Mouse (Mus musculus) heart, embryonic 14.5 days (tissue): ENCODE measurements around the gene 1700011L22Rik. TPM values are rescaled to one million over a fixed set of nuclear protein-coding genes. Genes with fewer than 3 reads are reported as not detected.

Experiments used
- ATAC-seq: fragments of 200-750 bp; cut with Nextera tagmentation; 2 replicates; pipeline ENCODE4 v1.8.0; 2017; ENCODE audit warnings: low read depth, moderate TSS enrichment; ENCODE audit not compliant: insufficient number of reproducible peaks, insufficient read depth, low FRiP score
- H3K27ac ChIP-seq, 2 experiments: fragments of 200-500 bp in 1 of 2; fragments of 300-500 bp in 1 of 2; sonication (generic) in 1 of 2; replicated peaks in 1 of 2; 2 replicates each; pipeline ENCODE4 v1.5.1; 2012 to 2014; ENCODE audit warnings: low read depth in 2 of 2, low read length in 2 of 2, control low read depth in 1 of 2, mild to moderate bottlenecking in 1 of 2, mixed read lengths in 1 of 2; ENCODE audit not compliant: control insufficient read depth in 1 of 2, insufficient read depth in 1 of 2
- H3K27me3 ChIP-seq: fragments of 300-500 bp; sonication (generic); 2 replicates; pipeline ENCODE4 v1.6.1; 2014; ENCODE audit warnings: mild to moderate bottlenecking, low read length, control low read depth; ENCODE audit not compliant: control insufficient read depth, insufficient read depth
- H3K36me3 ChIP-seq: fragments of 300-500 bp; sonication (generic); 2 replicates; pipeline ENCODE4 v1.6.1; 2014; ENCODE audit warnings: mild to moderate bottlenecking, control low read depth, low read length, mixed read lengths; ENCODE audit not compliant: control insufficient read depth, insufficient read depth
- H3K4me1 ChIP-seq, 2 experiments: fragments of 200-500 bp in 1 of 2; fragments of 300-500 bp in 1 of 2; sonication (generic) in 1 of 2; 2 replicates each; pipeline ENCODE4 v1.6.1; 2012 to 2014; ENCODE audit warnings: low read length in 2 of 2, control low read depth in 1 of 2, mixed read lengths in 1 of 2; ENCODE audit not compliant: control insufficient read depth in 2 of 2, insufficient read depth in 2 of 2
- H3K4me2 ChIP-seq: fragments of 300-500 bp; sonication (generic); 2 replicates; pipeline ENCODE4 v1.6.1; 2014; ENCODE audit warnings: mild to moderate bottlenecking, low read length
- H3K4me3 ChIP-seq, 2 experiments: fragments of 200-500 bp in 1 of 2; fragments of 300-500 bp in 1 of 2; sonication (generic) in 1 of 2; 2 replicates each; pipeline ENCODE4 v1.5.1; 2012 to 2014; ENCODE audit warnings: low read length in 2 of 2, mild to moderate bottlenecking in 2 of 2, control low read depth in 1 of 2, low read depth in 1 of 2, moderate library complexity in 1 of 2; ENCODE audit not compliant: control insufficient read depth in 1 of 2, insufficient read depth in 1 of 2
- H3K9ac ChIP-seq: fragments of 300-500 bp; sonication (generic); 2 replicates; pipeline ENCODE4 v1.6.1; 2014; ENCODE audit warnings: mild to moderate bottlenecking, low read length
- H3K9me3 ChIP-seq: fragments of 300-500 bp; sonication (generic); 2 replicates; pipeline ENCODE4 v1.6.1; 2016; ENCODE audit warnings: low read length, control low read depth; ENCODE audit not compliant: control insufficient read depth
- WGBS: fragments of 180-500 bp; shearing (Covaris S2); extraction: QIAGEN DNeasy Blood & Tissue Kit; methylation state at CpG from one replicate; pipeline ENCODE4 v1.1.7; 2014; 5-methylcytosine and 5-hydroxymethylcytosine counted together
- polyA plus RNA-seq: library from polyadenylated mRNA; unstranded; fragments of >200 nt; fragmentation: Nextera tagmentation; extraction: Ambion mirVana; gene quantifications from 2 replicates; pipeline ENCODE4 v1.2.1, GENCODE M21; 2014

1700011L22Rik gene
- polyA plus RNA-seq, 1 experiment from 2014 or later, result not detected

DNA sequence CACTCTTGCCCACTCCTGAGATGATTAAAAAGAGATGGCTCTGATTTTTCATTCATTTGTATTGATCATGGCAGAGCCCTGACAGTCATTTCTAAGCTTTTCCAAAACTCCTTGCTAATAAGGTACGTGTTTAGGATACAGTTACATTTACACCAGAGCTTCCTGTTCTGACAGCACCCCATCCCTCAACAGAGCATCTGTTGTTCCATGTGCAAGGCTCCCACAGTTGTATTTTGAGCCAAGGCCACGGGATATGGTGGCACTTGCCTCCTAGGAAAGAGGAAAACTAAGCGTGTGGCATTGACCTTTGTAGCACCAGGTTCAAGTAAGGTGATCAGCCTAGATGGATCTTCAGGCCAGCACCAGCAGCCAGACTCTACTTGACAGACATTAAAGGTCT, 83.1 kb downstream of the 1700011L22Rik start:
- Histone ChIP-seq H3K36me3 (peaks cover 13% of the 10 kb centered on the region; the same call in 1 of the 2 replicates), H3K4me1 (peaks cover 10 to 30% of the 10 kb centered on the region in 2 experiments), H3K27me3 (no peaks in the 10 kb centered on the region), H3K9me3 (no peaks in the 10 kb centered on the region), H3K4me2 (no peak overlapping the region), H3K27ac (no peak overlapping the region), H3K9ac (no peak overlapping the region), H3K4me3 (no peak overlapping the region)
- WGBS, result 84% methylated on average over 3 of the region's 3 CpGs
- no peak for ATAC-seq

DNA sequence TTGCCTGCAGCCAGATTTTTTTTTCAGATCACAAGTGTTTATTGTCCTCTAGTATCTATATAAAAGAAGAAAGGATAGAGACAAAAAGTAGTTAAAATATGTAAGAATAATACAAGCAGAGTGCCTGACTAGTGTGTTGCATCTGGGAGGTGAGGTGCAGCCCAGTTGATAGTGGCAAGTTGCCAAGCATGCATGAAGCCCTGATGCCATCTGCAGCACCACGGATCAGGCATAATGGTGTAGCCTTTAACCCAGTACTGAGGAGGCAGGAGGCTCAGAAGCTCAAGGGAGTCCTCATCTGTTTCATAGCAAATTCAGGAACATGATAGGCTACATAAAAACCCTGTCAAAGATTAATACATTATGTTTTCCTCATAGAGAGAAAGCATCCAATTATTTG, 84.0 kb downstream of the 1700011L22Rik start:
- peaks cover 15% of the 10 kb centered on the region; the same call in 1 of the 2 replicates for H3K36me3 ChIP-seq
- H3K27ac ChIP-seq, result 0 out of 4 replicates have a peak overlapping the region, but pooled peaks of 1 of the 2 experiments have one; percentile 9
- H3K9me3 ChIP-seq, result no peaks in the 10 kb centered on the region
- H3K9ac ChIP-seq, result no peak overlapping the region
- ATAC-seq, result no peak
- no peak overlapping the region for H3K4me2 ChIP-seq
- no peaks in the 10 kb centered on the region for H3K27me3 ChIP-seq
- H3K4me3 ChIP-seq, result no peak overlapping the region
- peaks cover 15 to 37% of the 10 kb centered on the region in 2 experiments for H3K4me1 ChIP-seq
- 26% methylated on average over 1 of the region's 1 CpGs for WGBS

- Histone ChIP-seq H3K4me1 (peaks cover 18 to 40% of the 10 kb centered on the region in 2 experiments), H3K4me3 (no peak overlapping the region), H3K4me2 (peak overlapping the region; percentile 17), H3K9ac (peak overlapping the region; percentile 27; the same call in 1 of the 2 replicates), H3K27me3 (no peaks in the 10 kb centered on the region), H3K36me3 (peaks cover 23% of the 10 kb centered on the region; the same call in 1 of the 2 replicates), H3K9me3 (no peaks in the 10 kb centered on the region), H3K27ac (peak overlapping the region; percentile 84 to 89)
- ATAC-seq, result peak; percentile 73
- WGBS, result 17% methylated on average over 10 of the region's 10 CpGs
Measured at GRCm38 (mm10) chr8:79162533-79163308, 85.6 kb downstream of the 1700011L22Rik start.

DNA sequence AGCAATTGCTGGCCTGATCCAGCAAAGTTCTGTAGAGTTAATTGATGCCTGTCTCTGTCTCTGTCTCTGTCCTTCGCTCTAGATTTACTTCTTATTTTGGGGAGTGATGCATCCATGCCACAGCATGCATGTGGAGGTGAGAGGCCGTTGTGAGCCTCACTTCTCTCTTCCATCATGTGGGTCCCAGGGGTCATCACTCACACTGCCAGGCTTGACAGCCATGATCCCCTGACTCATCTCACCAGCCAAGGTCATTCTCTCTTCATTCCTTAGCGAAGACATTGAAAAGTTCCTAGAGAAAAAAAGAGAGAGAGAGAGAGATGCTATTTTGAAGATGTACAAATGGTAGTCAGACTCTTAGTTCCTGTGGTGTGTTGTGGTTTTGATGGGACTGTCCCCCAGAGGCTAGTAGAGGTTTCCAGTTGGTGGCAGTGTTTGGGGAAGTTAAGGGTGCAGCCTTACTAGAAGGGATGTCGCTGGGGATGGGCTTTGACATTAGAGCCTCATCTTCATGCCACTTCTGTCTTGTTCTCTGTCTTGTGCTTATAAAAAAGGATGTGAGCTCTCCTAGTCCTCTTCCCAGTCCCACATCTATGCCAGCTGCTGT, 87.1 kb downstream of the 1700011L22Rik start:
- Histone ChIP-seq H3K36me3 (peaks cover 31% of the 10 kb centered on the region), H3K4me1 (peaks cover 18 to 40% of the 10 kb centered on the region in 2 experiments), H3K9me3 (no peaks in the 10 kb centered on the region), H3K9ac (no peak overlapping the region), H3K27ac (0 out of 4 replicates have a peak overlapping the region, but pooled peaks of 1 of the 2 experiments have one; percentile 6), H3K27me3 (no peaks in the 10 kb centered on the region), H3K4me3 (no peak overlapping the region), H3K4me2 (no peak overlapping the region)
- WGBS, result 86% methylated on average over 4 of the region's 4 CpGs
- ATAC-seq, result no peak

Other genes starting within 250 kb of the 1700011L22Rik start
- gene Zfp827, start 220.1 kb downstream of the 1700011L22Rik start, polyA plus RNA-seq, result 9.2 and 10.2 TPM in 2 replicates
- 13.6 and 15.0 TPM in 2 replicates for gene Mmaa, start 46.4 kb upstream of the 1700011L22Rik start, polyA plus RNA-seq
- gene Smad1, start 150.9 kb upstream of the 1700011L22Rik start, polyA plus RNA-seq, result 26.1 and 27.2 TPM in 2 replicates